Mouse (Mus musculus) C2C12 (cell line): ENCODE data around the gene Armcx3. TPM values are rescaled to one million over a fixed set of nuclear protein-coding genes. Genes with fewer than 3 reads are reported as not detected.

ENCODE experiments used
- microRNA-seq: library from miRNA; unstranded; fragments of <30 nt; microRNA quantifications from one replicate; pipeline ENCODE4, GENCODE M21; 2019; ENCODE audit warnings: borderline microRNAs expressed
- polyA plus RNA-seq: library from polyadenylated mRNA; unstranded; fragments of >200 nt; fragmentation: generic; extraction: Trizol; gene quantifications from one replicate; pipeline ENCODE4 v1.2.1, GENCODE M21; 2012; ENCODE audit warnings: missing spikeins

The Armcx3 gene
- polyA plus RNA-seq, 1 experiment = 14.0 TPM

Small RNA genes within 50 kb of the gene (microRNA-seq; reads per million reads assigned to microRNA genes)
- 0.48 reads per million, percentile 8 among the genes with 10 or more reads in this experiment for gene Mir7093

Other genes starting within 250 kb of the Armcx3 start
- 44.6 TPM for gene Timm8a1, start 214.7 kb upstream of the Armcx3 start, polyA plus RNA-seq
- gene Btk, start 173.0 kb upstream of the Armcx3 start, polyA plus RNA-seq = not detected
- gene Rpl36a, start 170.9 kb upstream of the Armcx3 start, polyA plus RNA-seq = 1,745 TPM
- gene Gla, start 155.5 kb upstream of the Armcx3 start, polyA plus RNA-seq = 6.4 TPM
- 26.2 TPM for gene Hnrnph2, start 155.4 kb upstream of the Armcx3 start, polyA plus RNA-seq
- gene Armcx4, start 70.1 kb upstream of the Armcx3 start, polyA plus RNA-seq = 2.7 TPM
- 2.7 TPM for gene Armcx1, start 38.6 kb upstream of the Armcx3 start, polyA plus RNA-seq
- 6.0 TPM for gene Armcx6, start 5.2 kb upstream of the Armcx3 start, polyA plus RNA-seq
- gene Armcx2, start 52.6 kb downstream of the Armcx3 start, polyA plus RNA-seq = 55.5 TPM
- gene Nxf2, start 208.2 kb downstream of the Armcx3 start, polyA plus RNA-seq = not detected